Mouse (Mus musculus) monocyte, adult 2 months (primary cell): ENCODE measurements around the gene Fam149b.
A peak's percentile ranks its signal among the peaks of the same experiment; 100 is the strongest.
"Not testable (repeated sequence)": the region's sequence is repeated elsewhere in the genome, so short reads cannot be mapped to it uniquely, and the experiment has no call there.

Experiments
- DNase-seq, 2 experiments: peaks; one replicate each; pipeline ENCODE4 v3.0.0; 2022; ENCODE audit warnings: low spot score in 2 of 2, low read depth in 1 of 2

The Fam149b gene

GRCm38 (mm10) chr14:20347991-20348541 lies at the start of gene Fam149b, which contains the start of gene Ecd:
Gene Fam149b (plus strand): TSS chr14:20348162.
Gene Ecd (minus strand): TSS chr14:20348121.
- DNase-seq, result peak; percentile 84 to 89

- DNase-seq, result not testable (repeated sequence)
These were observed 42.9 kb upstream of the Fam149b start for GRCm38 (mm10) chr14:20305085-20305484.

GRCm38 (mm10) chr14:20315137-20315536 lies 32.8 kb upstream of the Fam149b start:
- DNase-seq, result no peak

GRCm38 (mm10) chr14:20319420-20319819 lies 28.5 kb upstream of the Fam149b start:
- peak in 1 of 2 experiments; percentile 6 for DNase-seq

GRCm38 (mm10) chr14:20324196-20324595 lies 23.8 kb upstream of the Fam149b start:
- no peak for DNase-seq

GRCm38 (mm10) chr14:20328474-20328873 lies 19.5 kb upstream of the Fam149b start:
- no peak for DNase-seq

- DNase-seq, result no peak
These were observed 16.6 kb upstream of the Fam149b start for GRCm38 (mm10) chr14:20331316-20331715.

- no peak for DNase-seq
These were observed 8.5 kb upstream of the Fam149b start for GRCm38 (mm10) chr14:20339415-20339814.

- no peak for DNase-seq
These were observed 7.8 kb upstream of the Fam149b start for GRCm38 (mm10) chr14:20340149-20340548.

- DNase-seq, result no peak
These were observed 7.1 kb upstream of the Fam149b start for GRCm38 (mm10) chr14:20340866-20341265.

GRCm38 (mm10) chr14:20345885-20346284 lies 2.1 kb upstream of the Fam149b start:
- DNase-seq, result no peak

- no peak for DNase-seq
These were observed 446 bp upstream of the Fam149b start for GRCm38 (mm10) chr14:20347441-20347990.

GRCm38 (mm10) chr14:20363230-20363629 lies 15.3 kb downstream of the Fam149b start:
- peak; percentile 8 to 20 for DNase-seq

GRCm38 (mm10) chr14:20368271-20368670 lies 20.3 kb downstream of the Fam149b start:
- no peak for DNase-seq

- DNase-seq, result no peak
These were observed 22.8 kb downstream of the Fam149b start for GRCm38 (mm10) chr14:20370798-20371197.

GRCm38 (mm10) chr14:20371854-20372253 lies 23.9 kb downstream of the Fam149b start:
- DNase-seq, result no peak

GRCm38 (mm10) chr14:20377112-20377521 lies 29.2 kb downstream of the Fam149b start:
- no peak for DNase-seq

GRCm38 (mm10) chr14:20378313-20379061 lies 30.5 kb downstream of the Fam149b start:
- peak in 1 of 2 experiments; percentile 23 for DNase-seq

GRCm38 (mm10) chr14:20379087-20379640 lies 31.2 kb downstream of the Fam149b start:
- DNase-seq, result no peak

GRCm38 (mm10) chr14:20379753-20380430 lies 31.9 kb downstream of the Fam149b start:
- no peak for DNase-seq

- peak; percentile 86 to 89 for DNase-seq
These were observed 40.6 kb downstream of the Fam149b start, which contains the start of gene Dnajc9 for GRCm38 (mm10) chr14:20388441-20389129. Gene Dnajc9 (minus strand): TSS chr14:20388910.
